Mouse (Mus musculus) MEL-GATA-1-ER (cell line): ENCODE measurements around the gene Fgr.

Source experiments
- DNase-seq: peaks from one replicate; pipeline ENCODE4 v3.0.0-alpha.2; 2012; ENCODE audit warnings: low read depth; ENCODE audit errors: extremely low read depth

Gene Fgr

GRCm38 (mm10) chr4:132958741-132959678 is 14.9 kb upstream of the Fgr start:
- DNase-seq: no peak

DNA sequence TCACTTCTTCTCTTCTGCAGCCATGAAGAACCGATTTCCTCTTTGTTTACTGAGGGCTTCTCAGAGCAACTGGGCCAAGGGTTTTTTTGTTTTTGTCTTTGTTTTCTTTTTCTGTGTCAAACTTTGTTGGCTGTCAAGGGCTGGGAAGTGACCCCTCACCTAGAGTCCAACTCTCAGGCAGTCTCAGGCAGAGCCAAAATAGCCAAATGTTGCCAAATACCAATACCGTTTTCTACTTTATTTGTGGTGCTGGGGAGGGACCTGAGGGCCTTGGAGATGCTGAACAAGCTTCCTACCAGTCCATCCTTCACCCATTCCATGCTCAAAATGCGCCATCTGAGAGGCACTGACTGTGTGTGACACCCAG is 14.2 kb upstream of the Fgr start:
- DNase-seq: no peak

DNA sequence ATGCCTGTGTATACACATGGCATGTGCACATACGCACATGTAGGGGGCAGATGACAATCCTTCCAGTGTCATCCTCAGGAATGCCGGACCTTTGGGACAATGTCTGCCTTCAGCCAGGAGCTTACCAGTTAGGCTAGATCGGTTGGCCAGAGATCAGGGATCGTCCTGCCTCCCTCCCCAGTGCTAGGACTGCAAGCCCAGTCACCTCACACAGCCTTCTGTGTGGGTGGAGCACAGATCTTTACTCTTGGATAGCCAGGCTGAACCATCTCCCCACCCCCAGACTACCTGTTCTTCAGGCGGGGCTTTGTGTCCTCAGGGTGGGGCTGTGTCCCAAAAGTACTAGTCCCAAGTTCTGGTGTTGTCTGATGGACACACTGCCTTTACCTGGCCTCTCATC is 13.6 kb upstream of the Fgr start:
- DNase-seq: no peak

GRCm38 (mm10) chr4:132960864-132961639 is 12.8 kb upstream of the Fgr start:
- DNase-seq: no peak

- no peak for DNase-seq
Observed at GRCm38 (mm10) chr4:132961866-132962265, 12.0 kb upstream of the Fgr start.

GRCm38 (mm10) chr4:132962628-132963027 is 11.3 kb upstream of the Fgr start:
- DNase-seq: no peak

GRCm38 (mm10) chr4:132963436-132963835 is 10.5 kb upstream of the Fgr start:
- DNase-seq: no peak

DNA sequence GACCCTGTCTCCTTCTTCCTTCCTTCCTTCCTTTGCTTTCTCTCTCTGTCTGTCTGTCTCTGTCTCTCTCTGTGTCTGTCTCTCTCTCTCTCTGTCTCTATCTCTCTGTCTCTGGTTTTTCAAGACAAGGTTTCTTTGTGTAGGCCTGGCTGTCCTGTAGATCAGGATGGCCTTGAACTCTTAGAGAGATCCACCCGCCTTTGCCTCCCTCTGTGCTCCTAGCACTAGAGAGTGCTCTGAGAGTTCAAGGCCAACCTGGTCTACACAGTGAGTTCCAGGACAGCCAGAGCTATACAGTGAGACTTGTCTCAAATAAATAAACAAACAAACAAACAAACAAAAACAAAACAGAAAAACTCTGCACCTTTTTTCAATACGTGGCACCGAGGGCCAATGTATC is 9.8 kb upstream of the Fgr start:
- DNase-seq: no peak

GRCm38 (mm10) chr4:132964473-132964872 is 9.4 kb upstream of the Fgr start:
- DNase-seq: no peak

DNA sequence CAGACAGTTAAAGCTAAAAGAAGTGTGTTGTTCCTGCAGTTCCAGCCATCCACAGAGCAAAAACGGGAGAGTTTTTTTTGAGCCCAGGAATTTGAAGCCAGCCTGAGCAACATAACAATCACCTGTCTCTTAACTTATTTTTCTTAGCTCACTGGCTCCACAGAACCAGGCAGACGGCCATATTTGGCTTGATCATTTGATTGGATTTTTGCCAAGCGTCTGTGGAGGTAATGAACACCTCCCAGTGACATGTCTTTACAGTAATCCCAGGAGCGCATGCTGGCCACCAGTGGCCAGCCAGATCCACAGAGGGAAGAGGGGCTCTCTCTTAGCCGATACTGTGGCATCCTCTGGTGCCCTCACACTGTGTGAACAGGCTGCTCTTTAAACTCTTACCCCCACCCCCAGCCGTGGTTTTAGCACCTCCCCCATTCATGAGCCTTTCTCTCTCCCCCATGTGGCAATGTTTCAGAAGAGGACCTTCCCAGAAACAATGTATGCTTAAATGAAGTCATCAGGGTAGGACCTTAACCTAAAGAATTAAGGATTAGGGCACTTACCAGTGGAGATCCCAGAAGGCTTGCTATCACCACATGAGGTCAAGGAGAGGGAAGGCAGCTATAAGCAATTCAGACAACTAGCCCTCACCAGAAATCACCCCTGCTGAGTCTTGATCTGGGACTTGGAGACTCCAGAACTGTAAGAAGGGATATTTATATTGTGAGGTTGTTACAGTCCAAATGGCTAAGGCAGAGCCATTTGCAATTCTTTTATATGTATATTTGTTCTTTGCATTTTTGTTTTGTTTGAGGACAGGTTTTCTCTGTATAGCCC is 5.6 kb upstream of the Fgr start:
- no peak for DNase-seq

GRCm38 (mm10) chr4:132971601-132972000 is 2.3 kb upstream of the Fgr start:
- DNase-seq: no peak

- DNase-seq: no peak
Observed at GRCm38 (mm10) chr4:132972101-132972500, 1.8 kb upstream of the Fgr start.

- DNase-seq: no peak
Observed at GRCm38 (mm10) chr4:132972556-132972955, 1.3 kb upstream of the Fgr start.

DNA sequence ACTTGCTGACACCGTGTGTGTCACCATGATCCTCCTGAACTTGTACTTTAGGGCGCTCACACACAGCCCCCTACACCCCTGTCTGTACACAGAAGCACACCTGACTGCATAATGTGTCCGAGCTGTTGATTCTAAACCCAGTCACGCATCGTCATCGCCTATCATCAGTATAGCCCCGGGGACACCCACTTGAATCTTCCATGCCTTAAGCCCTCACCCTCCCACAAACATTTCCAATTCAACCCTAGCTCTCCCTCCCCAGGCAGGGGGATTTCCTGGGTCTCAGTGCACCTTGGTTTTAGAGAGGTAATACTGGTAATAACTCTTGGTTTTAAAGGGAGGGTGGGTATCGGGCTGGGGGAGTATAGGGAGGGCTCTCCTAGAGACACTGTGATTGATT is 709 bp upstream of the Fgr start:
- DNase-seq: no peak

DNA sequence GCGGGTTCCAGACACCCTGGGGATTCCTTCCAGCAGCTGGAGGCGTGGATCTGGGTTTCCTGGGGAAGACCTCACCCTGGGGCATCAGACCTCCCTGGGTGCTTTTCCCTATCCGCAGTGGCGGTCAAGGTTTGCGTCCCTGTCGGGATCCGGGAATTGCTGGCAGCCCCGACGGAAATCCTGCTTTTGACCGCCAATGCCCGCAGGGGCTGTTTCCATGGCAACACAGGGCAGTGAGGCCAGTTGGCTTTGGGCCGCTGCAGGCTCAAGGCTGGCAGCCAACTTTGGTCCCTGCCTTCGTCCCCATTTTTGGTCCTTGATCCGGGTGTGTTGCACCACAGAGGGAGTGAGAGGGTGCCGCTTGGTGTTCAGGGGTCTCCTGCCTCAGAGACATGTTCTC is 1.0 kb downstream of the Fgr start:
- DNase-seq: no peak

DNA sequence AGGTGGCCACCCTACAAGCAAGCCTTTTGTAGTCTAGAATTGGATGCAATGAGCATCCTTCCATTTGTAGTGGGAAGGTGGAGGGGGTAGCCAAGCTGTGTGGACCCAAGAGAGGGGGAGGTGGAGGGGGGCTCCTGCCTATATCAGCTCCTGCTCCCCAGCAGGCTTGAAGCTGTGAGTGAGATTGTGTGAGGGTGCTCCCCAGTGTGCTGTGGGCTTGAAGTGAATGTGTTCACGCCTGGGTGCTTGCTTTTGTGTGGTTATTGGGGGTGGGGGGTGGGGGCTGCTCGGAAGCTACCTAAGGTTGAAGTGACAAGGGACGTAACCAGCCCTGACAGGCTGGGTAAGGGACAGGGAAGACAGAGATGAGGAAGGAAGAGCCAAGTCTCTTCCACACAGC is 1.9 kb downstream of the Fgr start:
- DNase-seq: no peak

DNA sequence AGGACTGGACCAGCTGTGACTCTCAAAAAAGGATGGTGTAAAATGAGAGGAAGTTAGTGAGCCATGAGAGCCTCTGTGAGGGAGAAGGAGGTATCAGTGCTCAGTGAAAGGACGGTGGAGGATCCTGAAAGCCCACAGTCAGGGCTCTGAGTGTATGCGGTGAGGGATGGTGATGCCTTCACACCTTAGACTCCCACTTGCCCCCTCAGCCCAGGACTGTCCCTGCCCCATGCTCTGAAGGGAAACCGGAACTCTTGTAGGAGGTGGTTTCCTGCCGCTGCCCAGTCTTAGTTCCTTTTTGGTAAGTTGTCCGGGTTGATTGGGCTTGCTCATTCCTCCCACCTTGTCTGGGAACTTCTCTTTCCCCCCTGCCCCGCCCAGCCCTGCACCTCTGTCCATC is 2.8 kb downstream of the Fgr start:
- DNase-seq: no peak

GRCm38 (mm10) chr4:132977597-132977996 is 3.7 kb downstream of the Fgr start:
- DNase-seq: no peak

DNA sequence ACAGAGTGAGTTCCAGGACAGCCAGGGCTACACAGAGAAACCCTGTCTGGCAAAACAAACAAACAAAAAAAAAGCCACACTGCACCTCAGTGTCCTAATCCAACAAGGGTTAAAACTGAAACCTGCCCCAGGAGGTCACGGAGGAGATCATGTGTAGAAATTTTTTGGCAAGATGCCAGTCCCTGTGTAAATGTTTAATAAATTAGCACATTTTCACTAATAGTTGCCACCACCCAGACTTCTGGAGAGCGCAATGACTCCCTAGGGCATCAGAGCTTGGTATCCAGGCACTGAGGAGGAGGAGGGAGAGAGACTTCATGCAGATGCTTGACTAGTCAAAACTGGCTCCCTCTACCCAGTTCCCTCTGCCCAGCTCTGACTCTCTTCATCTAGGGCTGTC is 5.3 kb downstream of the Fgr start:
- no peak for DNase-seq

- DNase-seq: no peak
Observed at GRCm38 (mm10) chr4:132981621-132982020, 7.7 kb downstream of the Fgr start.

GRCm38 (mm10) chr4:132982999-132983398 is 9.1 kb downstream of the Fgr start:
- no peak for DNase-seq
